Mouse (Mus musculus) spleen, adult 2 months (tissue): ENCODE measurements around the gene Cox6b1.

ENCODE experiments used
- CTCF ChIP-seq: fragments of 200-500 bp; IDR thresholded peaks from 2 replicates; pipeline ENCODE4 v1.5.1; 2011; ENCODE audit warnings: mild to moderate bottlenecking, inconsistent platforms; ENCODE audit not compliant: insufficient read depth, insufficient read length, insufficient replicate concordance; ENCODE audit errors: extremely low read depth
- POLR2A ChIP-seq: fragments of 200-500 bp; IDR thresholded peaks from 2 replicates; pipeline ENCODE4 v1.6.1; 2011; ENCODE audit warnings: low read depth, low read length, inconsistent platforms

GRCm38 (mm10) chr7:30636395-30636794 is 10.4 kb upstream of the Cox6b1 start:
- TF ChIP-seq POLR2A = no peak
- TF ChIP-seq CTCF = no peak
